Mouse (Mus musculus): ENCODE data around the gene Muc1.

GRCm38 (mm10) chr3:89228836-89229235, at the start of gene Muc1:
- TF ChIP-seq CTCF (IDR thresholded peaks at IDR 0.05; ENCODE audit: control insufficient read depth, insufficient read depth, low read length) (no peak), POLR2A (IDR thresholded peaks at IDR 0.05; ENCODE audit: borderline replicate concordance, control insufficient read depth, low read depth, low read length) (no peak)
